Mouse (Mus musculus) bone marrow macrophage, adult 2 months (primary cell): ENCODE measurements around the gene Fgr.

ENCODE experiments used
- CTCF ChIP-seq: IDR thresholded peaks from 2 replicates; pipeline ENCODE4 v1.5.1; 2012; ENCODE audit warnings: low read depth, mild to moderate bottlenecking, low read length, moderate library complexity
- POLR2A ChIP-seq: IDR thresholded peaks from 2 replicates; pipeline ENCODE4 v1.6.1; 2012; ENCODE audit warnings: mild to moderate bottlenecking, low read depth, low read length, borderline replicate concordance

DNA sequence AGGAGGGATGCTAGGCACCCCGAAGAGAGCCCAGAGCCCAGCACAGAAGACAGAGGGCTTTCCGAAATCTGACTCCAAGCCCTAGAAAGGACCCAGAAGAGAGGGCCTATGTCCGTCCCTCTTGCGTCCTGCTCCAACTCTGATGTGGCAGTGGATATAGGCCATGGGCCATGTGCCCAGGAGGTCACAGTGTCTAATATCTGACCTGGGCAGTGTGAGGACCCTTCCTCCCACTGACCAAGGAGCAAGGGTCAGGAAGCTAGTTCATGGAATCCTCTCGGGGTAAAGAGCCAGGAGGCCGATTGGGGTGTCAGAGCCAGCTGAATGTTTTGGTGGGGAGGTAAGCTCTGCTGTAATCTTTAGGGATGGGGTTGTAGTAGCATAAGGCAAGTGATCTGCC lies 55.0 kb downstream of the Fgr start:
- TF ChIP-seq CTCF (no peak), POLR2A (no peak)
